Mouse (Mus musculus): Measurements from ENCODE around the gene Gtse1. TPM values are rescaled to one million over a fixed set of nuclear protein-coding genes. Genes with fewer than 3 reads are reported as not detected.

Gtse1 gene
- 31.6 and 32.4 TPM in 2 replicates for polyA plus RNA-seq (2016; fragmentation: Nextera tagmentation; extraction: Ambion mirVana)

DNA sequence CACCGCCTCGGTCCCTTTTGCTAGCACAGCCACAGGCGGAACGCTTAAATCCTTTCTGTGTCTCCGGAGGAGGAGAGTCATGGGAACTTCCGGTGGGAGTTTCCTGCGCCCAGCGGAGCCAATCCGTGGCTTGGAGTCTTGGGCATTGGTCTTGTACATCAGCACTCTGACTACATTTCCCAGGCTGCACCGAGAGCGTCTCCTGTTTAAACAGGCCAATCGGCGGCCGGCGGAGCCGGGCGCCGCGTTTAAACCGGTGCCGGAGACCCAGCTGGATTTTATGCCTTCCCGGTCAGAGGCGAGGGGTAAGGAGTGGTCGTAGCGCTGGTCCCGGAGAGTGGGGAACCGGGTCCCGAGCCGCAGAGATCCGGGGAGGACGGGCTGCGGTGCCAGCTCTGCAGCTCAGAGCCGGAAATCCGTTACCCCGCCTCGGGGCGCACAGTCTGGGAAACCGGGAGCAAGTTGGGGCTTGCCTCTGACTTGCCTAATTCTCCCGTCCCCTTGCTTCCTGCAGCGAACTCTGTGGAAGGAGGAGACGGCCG, at the start of gene Gtse1:
Gene Gtse1, plus strand, starts transcription at position 256 of the 542 bp plus-strand sequence.
- peak within 1 kb of the TSS; percentile 55 for H3K27ac ChIP-seq (ENCODE audit: poor library complexity, severe bottlenecking)
- H3K4me3 ChIP-seq, result peak within 1 kb of the TSS; percentile 96
- peaks cover 31% of the 10 kb centered on the region for H3K36me3 ChIP-seq
- no peaks in the 10 kb centered on the region for H3K9me3 ChIP-seq (replicated peaks)
- no peaks in the 10 kb centered on the region for H3K27me3 ChIP-seq (replicated peaks)
- WGBS, result under 1% methylated on average over 42 of the region's 42 CpGs
- peaks cover 20% of the 10 kb centered on the region for H3K4me1 ChIP-seq (replicated peaks)
- H3K4me2 ChIP-seq, result peak within 1 kb of the TSS; percentile 89
- peak; percentile 96 for ATAC-seq (ENCODE audit: insufficient number of reproducible peaks, low FRiP score)
- peak within 1 kb of the TSS; percentile 86 for H3K9ac ChIP-seq

DNA sequence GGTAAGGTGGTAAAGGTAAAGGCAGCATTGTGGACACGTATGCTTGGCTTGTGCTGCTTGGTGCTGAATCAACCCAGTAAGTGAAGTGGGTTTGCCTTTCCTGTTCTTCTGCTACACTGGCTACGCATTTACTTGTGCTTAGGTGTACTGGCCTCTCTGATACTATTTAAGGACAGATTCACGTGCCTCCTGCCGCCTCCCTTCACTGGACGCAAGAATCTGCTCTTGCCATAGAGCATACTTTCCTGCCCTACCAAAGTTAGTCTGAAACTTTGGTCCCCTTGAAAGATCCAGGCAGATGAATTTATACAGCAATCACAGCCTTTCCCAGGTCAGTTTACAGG, 49.1 kb upstream of the Gtse1 start:
- no peaks in the 10 kb centered on the region for H3K36me3 ChIP-seq
- H3K9me3 ChIP-seq (replicated peaks), result 0 out of 2 replicates have a peak, but pooled peaks cover 3% of the 10 kb centered on the region
- no peak for ATAC-seq (ENCODE audit: insufficient number of reproducible peaks, low FRiP score)
- H3K4me3 ChIP-seq, result peak overlapping the region; percentile 68
- peak overlapping the region; percentile 87 for H3K4me2 ChIP-seq
- WGBS, result 52% methylated on average over 5 of the region's 5 CpGs
- H3K27me3 ChIP-seq (replicated peaks), result 0 out of 2 replicates have a peak, but pooled peaks cover 4% of the 10 kb centered on the region
- H3K27ac ChIP-seq (ENCODE audit: poor library complexity, severe bottlenecking), result peak overlapping the region; percentile 95
- peaks cover 9% of the 10 kb centered on the region for H3K4me1 ChIP-seq (replicated peaks)
- H3K9ac ChIP-seq, result peak overlapping the region; percentile 81

DNA sequence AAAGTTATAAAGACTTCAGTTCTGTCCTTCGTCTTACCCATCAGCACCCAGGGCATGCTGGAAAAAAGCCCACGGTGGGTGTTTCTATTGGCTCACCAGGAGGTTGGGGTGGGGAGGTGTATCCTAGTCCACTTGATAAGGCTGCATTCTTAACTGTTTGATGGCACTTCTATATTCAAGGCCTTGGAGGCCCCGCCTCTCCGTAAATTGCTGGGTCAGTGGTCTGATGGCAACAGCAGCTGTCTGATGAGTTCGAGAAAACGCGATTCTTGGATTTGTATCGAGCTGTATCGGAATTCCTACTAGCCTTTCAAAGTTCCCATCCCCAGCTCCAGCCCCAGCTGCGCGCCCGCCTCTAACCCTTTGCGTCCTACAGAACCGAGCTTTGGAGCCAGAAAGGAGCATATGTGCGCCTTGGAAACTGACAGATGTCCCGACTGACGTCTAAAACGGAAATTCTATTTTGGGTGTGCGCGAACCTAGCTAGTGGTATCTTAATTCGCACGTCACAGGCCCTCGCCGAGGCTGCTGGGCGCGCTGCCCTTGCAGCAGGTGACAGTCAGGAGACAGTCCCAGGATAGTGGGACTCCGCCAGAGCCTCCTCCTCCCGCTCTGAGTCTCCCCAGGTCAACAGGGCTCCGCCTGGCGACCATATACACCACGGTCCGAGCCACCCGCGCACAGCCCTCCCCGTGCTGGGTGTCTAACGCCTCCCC, 48.6 kb upstream of the Gtse1 start:
- H3K9me3 ChIP-seq (replicated peaks), result 0 out of 2 replicates have a peak, but pooled peaks cover 4% of the 10 kb centered on the region
- 3% methylated on average over 36 of the region's 36 CpGs for WGBS
- peak; percentile 86 for ATAC-seq (ENCODE audit: insufficient number of reproducible peaks, low FRiP score)
- H3K4me2 ChIP-seq, result peak overlapping the region; percentile 87
- peaks cover 9% of the 10 kb centered on the region for H3K4me1 ChIP-seq (replicated peaks)
- no peaks in the 10 kb centered on the region for H3K36me3 ChIP-seq
- H3K9ac ChIP-seq, result peak overlapping the region; percentile 81
- peak overlapping the region; percentile 95 for H3K27ac ChIP-seq (ENCODE audit: poor library complexity, severe bottlenecking)
- 0 out of 2 replicates have a peak, but pooled peaks cover 4% of the 10 kb centered on the region for H3K27me3 ChIP-seq (replicated peaks)
- peak overlapping the region; percentile 68 for H3K4me3 ChIP-seq

GRCm38 (mm10) chr15:85811535-85812277, 47.8 kb upstream of the Gtse1 start, which contains the start of gene Cdpf1:
TSS of gene Cdpf1 (minus strand) at chr15:85811697.
- H3K27ac ChIP-seq (ENCODE audit: poor library complexity, severe bottlenecking), result peak within 1 kb of the TSS; percentile 95
- 0 out of 2 replicates have a peak, but pooled peaks cover 4% of the 10 kb centered on the region for H3K27me3 ChIP-seq (replicated peaks)
- H3K4me1 ChIP-seq (replicated peaks), result peaks cover 9% of the 10 kb centered on the region
- peak within 1 kb of the TSS; percentile 81 for H3K9ac ChIP-seq
- H3K4me2 ChIP-seq, result peak within 1 kb of the TSS; percentile 87
- ATAC-seq (ENCODE audit: insufficient number of reproducible peaks, low FRiP score), result peak; percentile 96
- no peaks in the 10 kb centered on the region for H3K36me3 ChIP-seq
- H3K4me3 ChIP-seq, result peak within 1 kb of the TSS; percentile 68
- 0 out of 2 replicates have a peak, but pooled peaks cover 4% of the 10 kb centered on the region for H3K9me3 ChIP-seq (replicated peaks)
- 3% methylated on average over 35 of the region's 36 CpGs for WGBS

DNA sequence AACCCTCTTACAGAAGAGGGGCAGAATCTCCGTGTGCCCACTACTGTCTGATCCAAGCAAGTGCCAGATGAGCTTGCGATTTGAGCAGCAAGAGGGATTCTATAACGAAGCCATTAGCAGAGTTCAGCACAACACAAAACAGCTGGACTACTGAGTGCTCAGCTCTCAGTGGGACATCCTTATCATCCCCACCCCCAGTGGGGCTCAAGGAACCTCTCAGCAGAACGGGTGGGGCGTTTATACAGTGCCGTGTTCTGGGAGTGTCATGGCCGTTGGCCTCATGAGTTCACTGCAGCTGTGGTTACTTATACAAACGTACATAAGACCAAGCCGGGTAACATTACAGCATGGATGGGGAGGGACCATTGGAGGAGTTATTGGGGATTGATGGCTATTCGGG, 46.1 kb upstream of the Gtse1 start:
- peaks cover 9% of the 10 kb centered on the region for H3K4me1 ChIP-seq (replicated peaks)
- no peak overlapping the region for H3K4me2 ChIP-seq
- no peak for ATAC-seq (ENCODE audit: insufficient number of reproducible peaks, low FRiP score)
- H3K9ac ChIP-seq, result no peak overlapping the region
- H3K4me3 ChIP-seq, result no peak overlapping the region
- H3K27me3 ChIP-seq (replicated peaks), result 0 out of 2 replicates have a peak, but pooled peaks cover 9% of the 10 kb centered on the region
- no peak overlapping the region for H3K27ac ChIP-seq (ENCODE audit: poor library complexity, severe bottlenecking)
- H3K36me3 ChIP-seq, result no peaks in the 10 kb centered on the region
- 0 out of 2 replicates have a peak, but pooled peaks cover 5% of the 10 kb centered on the region for H3K9me3 ChIP-seq (replicated peaks)
- 56% methylated on average over 10 of the region's 10 CpGs for WGBS

DNA sequence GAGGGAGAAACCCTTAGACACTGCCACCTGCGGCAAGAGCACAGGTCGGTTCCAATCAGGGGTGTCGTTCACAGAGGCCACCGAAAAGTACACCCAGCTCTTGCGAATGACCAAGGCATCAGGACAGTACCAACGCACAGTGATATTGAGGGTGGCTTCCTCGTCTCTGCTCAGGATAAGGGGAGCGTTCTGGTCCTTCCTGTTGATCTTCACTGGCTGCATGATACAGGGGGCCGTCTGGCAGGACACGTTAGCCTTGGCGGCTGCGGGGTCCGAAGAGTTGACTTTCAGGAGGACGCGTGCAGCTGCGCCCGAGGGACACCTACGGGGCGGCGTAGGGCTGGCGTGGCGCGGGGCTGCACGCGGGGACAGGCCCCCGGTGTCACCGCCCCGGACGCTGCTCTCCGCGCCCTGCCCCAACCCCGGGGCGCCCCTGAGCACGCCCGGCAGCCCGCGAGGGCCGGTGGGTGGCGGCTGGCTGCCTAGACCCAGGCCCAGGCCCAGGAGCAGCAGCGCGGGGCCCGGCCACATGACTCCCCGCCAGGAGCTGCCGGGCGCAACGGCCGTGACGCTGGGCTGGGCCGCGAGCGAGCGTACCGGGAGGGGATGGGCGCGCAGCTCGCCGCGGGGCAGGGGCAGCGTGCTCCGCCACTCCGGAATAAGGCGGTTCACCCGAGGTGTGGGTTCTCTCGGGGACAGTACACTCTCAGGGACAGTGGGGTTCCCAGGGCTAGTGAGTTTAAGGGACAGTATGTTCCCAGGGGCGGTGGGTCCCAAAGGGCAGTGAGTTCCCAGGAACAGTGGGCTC, 38.1 kb upstream of the Gtse1 start, which contains the start of gene Pkdrej:
Gene Pkdrej, minus strand, starts transcription at position 532 of the 808 bp plus-strand sequence.
- peak within 1 kb of the TSS; percentile 93 for H3K4me2 ChIP-seq
- H3K27ac ChIP-seq (ENCODE audit: poor library complexity, severe bottlenecking), result no peak within 1 kb of the TSS
- peak; percentile 57 for ATAC-seq (ENCODE audit: insufficient number of reproducible peaks, low FRiP score)
- no peaks in the 10 kb centered on the region for H3K36me3 ChIP-seq
- 2% methylated on average over 64 of the region's 65 CpGs for WGBS
- peak within 1 kb of the TSS; percentile 55 for H3K4me3 ChIP-seq
- H3K4me1 ChIP-seq (replicated peaks), result peaks cover 11% of the 10 kb centered on the region
- H3K9ac ChIP-seq, result peak within 1 kb of the TSS; percentile 74
- 0 out of 2 replicates have a peak, but pooled peaks cover 5% of the 10 kb centered on the region for H3K9me3 ChIP-seq (replicated peaks)
- H3K27me3 ChIP-seq (replicated peaks), result peaks cover 34% of the 10 kb centered on the region

DNA sequence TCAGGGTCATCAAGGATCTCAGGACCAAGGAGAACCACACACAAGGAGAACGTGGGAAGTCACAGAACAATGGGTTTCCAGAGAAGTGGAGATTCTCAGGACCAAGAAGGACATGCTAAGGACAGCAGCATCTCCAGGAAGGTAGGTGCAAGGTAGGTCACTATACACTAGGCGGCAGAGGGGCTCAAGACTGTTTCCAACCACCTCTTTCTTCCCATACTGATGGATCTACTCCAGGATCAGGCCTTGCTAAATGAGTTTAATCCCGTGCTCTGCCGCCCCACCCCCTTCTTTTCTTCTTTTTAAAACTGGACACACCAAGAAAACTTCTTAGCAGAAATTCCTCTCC, 37.6 kb upstream of the Gtse1 start:
- peak overlapping the region; percentile 74 for H3K9ac ChIP-seq
- ATAC-seq (ENCODE audit: insufficient number of reproducible peaks, low FRiP score), result peak; percentile 42; the same call in 1 of the 2 replicates
- 20% methylated on average over 4 of the region's 4 CpGs for WGBS
- 0 out of 2 replicates have a peak, but pooled peaks cover 5% of the 10 kb centered on the region for H3K9me3 ChIP-seq (replicated peaks)
- H3K4me3 ChIP-seq, result peak overlapping the region; percentile 55
- peak overlapping the region; percentile 93 for H3K4me2 ChIP-seq
- H3K27ac ChIP-seq (ENCODE audit: poor library complexity, severe bottlenecking), result no peak overlapping the region
- H3K27me3 ChIP-seq (replicated peaks), result peaks cover 34% of the 10 kb centered on the region
- peaks cover 12% of the 10 kb centered on the region for H3K4me1 ChIP-seq (replicated peaks)
- no peaks in the 10 kb centered on the region for H3K36me3 ChIP-seq

DNA sequence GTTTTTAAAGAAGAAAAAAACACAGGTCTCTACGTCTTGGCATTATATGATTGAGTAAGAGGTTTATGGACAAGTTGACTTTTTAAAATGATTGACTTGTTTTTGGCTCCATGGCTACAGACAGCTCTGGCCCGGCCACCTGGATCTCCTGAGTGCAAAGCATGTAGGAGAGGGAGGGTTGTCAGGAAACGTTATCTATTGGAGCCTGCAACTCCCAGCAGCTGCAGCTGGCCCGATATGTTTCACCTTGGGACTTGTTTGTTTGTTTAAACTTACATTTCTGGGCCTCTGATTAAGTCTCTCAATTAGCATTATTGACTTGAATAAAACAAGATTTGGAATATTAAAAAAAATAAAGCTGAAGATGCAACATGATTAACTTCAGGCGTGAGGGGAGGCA, 32.9 kb upstream of the Gtse1 start:
- WGBS, result 45% methylated on average over 5 of the region's 5 CpGs
- no peak for ATAC-seq (ENCODE audit: insufficient number of reproducible peaks, low FRiP score)

GRCm38 (mm10) chr15:85828071-85828470, 31.5 kb upstream of the Gtse1 start:
- no peak for ATAC-seq (ENCODE audit: insufficient number of reproducible peaks, low FRiP score)
- no peak overlapping the region for H3K4me3 ChIP-seq
- WGBS, result 77% methylated on average over 4 of the region's 4 CpGs

More for the DNA sequence above, 32.9 kb upstream of the Gtse1 start:
- no peaks in the 10 kb centered on the region for H3K9me3 ChIP-seq (replicated peaks)
- H3K36me3 ChIP-seq, result no peaks in the 10 kb centered on the region
- no peak overlapping the region for H3K4me3 ChIP-seq
- H3K27me3 ChIP-seq (replicated peaks), result peaks cover 7% of the 10 kb centered on the region
- no peak overlapping the region for H3K9ac ChIP-seq
- H3K27ac ChIP-seq (ENCODE audit: poor library complexity, severe bottlenecking), result no peak overlapping the region
- H3K4me2 ChIP-seq, result no peak overlapping the region
- peaks cover 11% of the 10 kb centered on the region; the same call in 1 of the 2 replicates for H3K4me1 ChIP-seq (replicated peaks)

DNA sequence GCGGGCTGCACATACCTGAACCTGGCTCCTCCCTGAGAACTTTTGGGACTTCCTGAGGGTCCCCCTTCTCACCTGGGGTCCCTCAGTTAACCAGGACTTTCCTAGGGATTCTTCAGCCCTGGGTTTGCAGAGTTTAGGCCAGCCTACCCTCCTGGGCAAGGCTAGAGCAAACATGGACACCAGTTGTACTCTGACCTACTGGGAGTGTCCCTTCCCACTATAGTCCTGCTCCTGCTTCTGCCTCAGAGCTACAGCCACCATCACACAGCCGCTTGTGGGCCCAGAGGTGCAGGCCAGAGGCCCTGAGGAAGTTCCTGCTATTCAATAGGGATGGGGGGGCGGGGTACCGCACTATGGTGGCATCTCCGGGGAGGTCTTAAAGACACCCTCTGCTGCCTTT, 30.1 kb upstream of the Gtse1 start:
- no peak for ATAC-seq (ENCODE audit: insufficient number of reproducible peaks, low FRiP score)
- Histone ChIP-seq H3K36me3 (no peaks in the 10 kb centered on the region), H3K4me1 (replicated peaks) (peaks cover 13% of the 10 kb centered on the region; the same call in 1 of the 2 replicates), H3K4me2 (no peak overlapping the region), H3K27me3 (replicated peaks) (no peaks in the 10 kb centered on the region; the same call in 1 of the 2 replicates), H3K9ac (no peak overlapping the region), H3K9me3 (replicated peaks) (no peaks in the 10 kb centered on the region), H3K27ac (ENCODE audit: poor library complexity, severe bottlenecking) (no peak overlapping the region), H3K4me3 (no peak overlapping the region)
- WGBS, result 74% methylated on average over 5 of the region's 5 CpGs

More at GRCm38 (mm10) chr15:85828071-85828470, 31.5 kb upstream of the Gtse1 start:
- H3K9me3 ChIP-seq (replicated peaks), result no peaks in the 10 kb centered on the region
- no peak overlapping the region for H3K4me2 ChIP-seq
- H3K4me1 ChIP-seq (replicated peaks), result peaks cover 13% of the 10 kb centered on the region; the same call in 1 of the 2 replicates
- no peaks in the 10 kb centered on the region for H3K36me3 ChIP-seq
- H3K27ac ChIP-seq (ENCODE audit: poor library complexity, severe bottlenecking), result no peak overlapping the region
- peaks cover 4% of the 10 kb centered on the region for H3K27me3 ChIP-seq (replicated peaks)
- H3K9ac ChIP-seq, result no peak overlapping the region
